Mouse (Mus musculus) hindbrain, embryonic 13.5 days (tissue): ENCODE results near the gene Cebpa. TPM values are rescaled to one million over a fixed set of nuclear protein-coding genes. Genes with fewer than 3 reads are reported as not detected.

Source experiments
- ATAC-seq: fragments of 200-750 bp; cut with Nextera tagmentation; 2 replicates; pipeline ENCODE4 v1.8.0; 2017; ENCODE audit warnings: moderate TSS enrichment; ENCODE audit not compliant: low FRiP score
- H3K27ac ChIP-seq: fragments of 300-500 bp; sonication (generic); 2 replicates; pipeline ENCODE4 v1.5.1; 2015; ENCODE audit warnings: inconsistent platforms, mild to moderate bottlenecking, moderate library complexity
- H3K27me3 ChIP-seq: fragments of 300-500 bp; sonication (generic); 2 replicates; pipeline ENCODE4 v1.6.1; 2015; ENCODE audit warnings: mild to moderate bottlenecking, inconsistent platforms
- H3K36me3 ChIP-seq: fragments of 300-500 bp; sonication (generic); 2 replicates; pipeline ENCODE4 v1.6.1; 2015; ENCODE audit warnings: mild to moderate bottlenecking, inconsistent platforms
- H3K4me1 ChIP-seq: fragments of 300-500 bp; sonication (generic); replicated peaks from 2 replicates; pipeline ENCODE4 v1.6.1; 2015; ENCODE audit warnings: inconsistent platforms
- H3K4me2 ChIP-seq: fragments of 300-500 bp; sonication (generic); 2 replicates; pipeline ENCODE4 v1.6.1; 2015; ENCODE audit warnings: inconsistent platforms, mild to moderate bottlenecking, moderate library complexity
- H3K4me3 ChIP-seq: fragments of 300-500 bp; sonication (generic); 2 replicates; pipeline ENCODE4 v1.5.1; 2015; ENCODE audit warnings: mild to moderate bottlenecking, inconsistent platforms
- H3K9ac ChIP-seq: fragments of 300-500 bp; sonication (generic); 2 replicates; pipeline ENCODE4 v1.6.1; 2015; ENCODE audit warnings: mild to moderate bottlenecking, inconsistent platforms
- H3K9me3 ChIP-seq: fragments of 300-500 bp; sonication (generic); 2 replicates; pipeline ENCODE4 v1.6.1; 2016; ENCODE audit warnings: inconsistent platforms
- WGBS: fragments of 180-500 bp; shearing (Covaris S2); methylation state at CpG from one replicate; pipeline ENCODE4 v1.1.7; 2015; 5-methylcytosine and 5-hydroxymethylcytosine counted together
- polyA plus RNA-seq: library from polyadenylated mRNA; unstranded; fragments of >200 nt; fragmentation: Nextera tagmentation; extraction: Ambion mirVana; gene quantifications from 2 replicates; pipeline ENCODE4 v1.2.1, GENCODE M21; 2015

Cebpa gene
- polyA plus RNA-seq, 1 experiment from 2014 or later: 0.60 TPM

GRCm38 (mm10) chr7:35122401-35123320 is 3.6 kb downstream of the Cebpa start:
- H3K27me3 ChIP-seq: peaks cover 68% of the 10 kb centered on the region

GRCm38 (mm10) chr7:35123431-35123953 is 4.4 kb downstream of the Cebpa start:
- Histone ChIP-seq H3K27me3 (peaks cover 60% of the 10 kb centered on the region), H3K4me3 (no peak overlapping the region), H3K9me3 (no peaks in the 10 kb centered on the region), H3K36me3 (no peaks in the 10 kb centered on the region), H3K4me1 (peaks cover 34% of the 10 kb centered on the region), H3K27ac (no peak overlapping the region), H3K9ac (no peak overlapping the region), H3K4me2 (no peak overlapping the region)
- ATAC-seq: no peak
- WGBS: 39% methylated on average over 10 of the region's 10 CpGs

More at GRCm38 (mm10) chr7:35122401-35123320, 3.6 kb downstream of the Cebpa start:
- Histone ChIP-seq H3K27ac (no peak overlapping the region), H3K36me3 (no peaks in the 10 kb centered on the region), H3K9me3 (no peaks in the 10 kb centered on the region), H3K9ac (no peak overlapping the region), H3K4me3 (no peak overlapping the region), H3K4me2 (no peak overlapping the region), H3K4me1 (peaks cover 43% of the 10 kb centered on the region)
- no peak for ATAC-seq
- 68% methylated on average over 10 of the region's 10 CpGs for WGBS

DNA sequence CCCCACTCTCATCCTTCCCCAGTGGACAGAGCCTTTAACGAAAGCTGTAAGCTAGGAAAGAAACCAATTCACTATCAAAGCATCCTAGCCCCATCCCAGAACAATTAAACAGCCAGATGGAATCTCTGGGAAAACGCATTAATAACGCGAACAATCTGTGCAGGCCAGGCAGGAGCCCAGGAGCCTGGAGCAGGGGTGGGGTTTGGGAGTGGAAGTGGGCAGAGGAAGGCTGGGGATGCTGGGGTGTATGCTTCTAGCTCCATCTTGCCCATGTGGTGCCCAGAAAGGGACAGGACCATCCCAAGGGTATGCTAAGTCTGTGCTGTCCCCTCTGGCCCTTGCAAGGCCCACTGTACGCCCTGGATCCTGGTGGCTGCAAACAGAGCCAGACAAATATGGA is 5.1 kb downstream of the Cebpa start:
- peaks cover 30% of the 10 kb centered on the region for H3K4me1 ChIP-seq
- H3K27me3 ChIP-seq: peaks cover 64% of the 10 kb centered on the region
- 45% methylated on average over 5 of the region's 5 CpGs for WGBS
- H3K9ac ChIP-seq: no peak overlapping the region
- no peak overlapping the region for H3K27ac ChIP-seq
- no peaks in the 10 kb centered on the region for H3K9me3 ChIP-seq
- ATAC-seq: no peak
- no peaks in the 10 kb centered on the region for H3K36me3 ChIP-seq
- H3K4me2 ChIP-seq: no peak overlapping the region
- H3K4me3 ChIP-seq: no peak overlapping the region

- Histone ChIP-seq H3K4me2 (no peak overlapping the region), H3K36me3 (no peaks in the 10 kb centered on the region), H3K4me3 (no peak overlapping the region), H3K9me3 (no peaks in the 10 kb centered on the region), H3K27ac (no peak overlapping the region), H3K4me1 (peaks cover 28% of the 10 kb centered on the region), H3K27me3 (peaks cover 63% of the 10 kb centered on the region), H3K9ac (no peak overlapping the region)
- 62% methylated on average over 6 of the region's 6 CpGs for WGBS
- ATAC-seq: no peak
These were observed 5.7 kb downstream of the Cebpa start for GRCm38 (mm10) chr7:35124745-35125144.

- H3K4me1 ChIP-seq: peaks cover 17% of the 10 kb centered on the region
- no peaks in the 10 kb centered on the region for H3K36me3 ChIP-seq
- no peak for ATAC-seq
- H3K4me3 ChIP-seq: no peak overlapping the region
- no peak overlapping the region for H3K4me2 ChIP-seq
- no peak overlapping the region for H3K9ac ChIP-seq
- no peaks in the 10 kb centered on the region for H3K9me3 ChIP-seq
- H3K27ac ChIP-seq: no peak overlapping the region
- peaks cover 55% of the 10 kb centered on the region for H3K27me3 ChIP-seq
- 86% methylated on average over 5 of the region's 5 CpGs for WGBS
These were observed 6.9 kb downstream of the Cebpa start for GRCm38 (mm10) chr7:35125971-35126370.

- no peak overlapping the region for H3K27ac ChIP-seq
- H3K27me3 ChIP-seq: peaks cover 44% of the 10 kb centered on the region
- H3K36me3 ChIP-seq: no peaks in the 10 kb centered on the region
- 66% methylated on average over 10 of the region's 10 CpGs for WGBS
- no peak overlapping the region for H3K9ac ChIP-seq
- H3K4me1 ChIP-seq: peaks cover 17% of the 10 kb centered on the region
- H3K9me3 ChIP-seq: no peaks in the 10 kb centered on the region
- no peak overlapping the region for H3K4me2 ChIP-seq
- ATAC-seq: no peak
- H3K4me3 ChIP-seq: no peak overlapping the region
These were observed 7.9 kb downstream of the Cebpa start for GRCm38 (mm10) chr7:35127001-35127400.

GRCm38 (mm10) chr7:35127721-35128120 is 8.6 kb downstream of the Cebpa start:
- ATAC-seq: no peak
- WGBS: 49% methylated on average over 6 of the region's 6 CpGs
- no peak overlapping the region for H3K9ac ChIP-seq

GRCm38 (mm10) chr7:35128677-35129567 is 9.8 kb downstream of the Cebpa start:
- 68% methylated on average over 17 of the region's 17 CpGs for whole genome bisulfite sequencing
- no peak overlapping the region for H3K4me2 ChIP-seq
- no peak overlapping the region; the same call in 1 of the 2 replicates for H3K9ac ChIP-seq
- no peaks in the 10 kb centered on the region for H3K9me3 ChIP-seq
- H3K27ac ChIP-seq: no peak overlapping the region
- H3K36me3 ChIP-seq: no peaks in the 10 kb centered on the region
- peaks cover 25% of the 10 kb centered on the region for H3K27me3 ChIP-seq
- H3K4me1 ChIP-seq: peaks cover 9% of the 10 kb centered on the region
- ATAC-seq: no peak
- H3K4me3 ChIP-seq: no peak overlapping the region

More at GRCm38 (mm10) chr7:35127721-35128120, 8.6 kb downstream of the Cebpa start:
- no peaks in the 10 kb centered on the region for H3K36me3 ChIP-seq
- peaks cover 17% of the 10 kb centered on the region for H3K4me1 ChIP-seq
- H3K4me2 ChIP-seq: no peak overlapping the region
- no peaks in the 10 kb centered on the region for H3K9me3 ChIP-seq
- H3K4me3 ChIP-seq: no peak overlapping the region
- no peak overlapping the region for H3K27ac ChIP-seq
- H3K27me3 ChIP-seq: peaks cover 37% of the 10 kb centered on the region

GRCm38 (mm10) chr7:35130059-35130738 is 11.1 kb downstream of the Cebpa start:
- H3K4me2 ChIP-seq: no peak overlapping the region
- no peak overlapping the region for H3K4me3 ChIP-seq
- no peak for ATAC-seq
- 84% methylated on average over 13 of the region's 13 CpGs for WGBS
- no peaks in the 10 kb centered on the region for H3K9me3 ChIP-seq
- H3K27ac ChIP-seq: no peak overlapping the region
- H3K4me1 ChIP-seq: peaks cover 12% of the 10 kb centered on the region
- H3K9ac ChIP-seq: no peak overlapping the region
- no peaks in the 10 kb centered on the region for H3K36me3 ChIP-seq
- peaks cover 23% of the 10 kb centered on the region; the same call in 1 of the 2 replicates for H3K27me3 ChIP-seq

DNA sequence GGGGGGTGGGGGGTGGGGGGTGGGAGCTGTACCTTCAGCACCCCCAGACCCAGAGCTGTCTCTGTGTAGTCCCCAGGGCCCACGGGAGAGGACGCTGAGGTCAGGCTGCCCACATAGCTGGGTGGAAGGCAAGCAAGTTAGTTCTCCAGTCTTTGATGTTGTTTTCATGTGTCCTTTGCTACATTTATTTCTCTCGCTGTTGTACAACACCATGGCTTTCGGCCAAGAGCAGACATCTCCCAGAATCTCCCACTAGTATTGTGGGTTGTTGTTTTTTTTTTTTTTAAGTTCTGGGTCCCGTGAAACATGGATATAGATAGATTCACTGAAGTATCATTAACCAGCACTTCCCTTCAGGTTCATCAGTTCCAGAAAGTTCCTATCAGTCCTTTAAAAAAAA is 11.8 kb downstream of the Cebpa start:
- Histone ChIP-seq H3K4me1 (peaks cover 12% of the 10 kb centered on the region), H3K9me3 (no peaks in the 10 kb centered on the region), H3K4me3 (no peak overlapping the region), H3K27ac (no peak overlapping the region), H3K9ac (no peak overlapping the region), H3K4me2 (no peak overlapping the region), H3K36me3 (no peaks in the 10 kb centered on the region), H3K27me3 (peaks cover 27% of the 10 kb centered on the region; the same call in 1 of the 2 replicates)
- ATAC-seq: no peak
- WGBS: 91% methylated on average over 5 of the region's 5 CpGs

GRCm38 (mm10) chr7:35131601-35132000 is 12.5 kb downstream of the Cebpa start:
- H3K36me3 ChIP-seq: no peaks in the 10 kb centered on the region
- no peak for ATAC-seq
- peaks cover 21% of the 10 kb centered on the region; the same call in 1 of the 2 replicates for H3K27me3 ChIP-seq
- H3K4me2 ChIP-seq: no peak overlapping the region
- peaks cover 12% of the 10 kb centered on the region for H3K4me1 ChIP-seq
- no peak overlapping the region for H3K9ac ChIP-seq
- WGBS: 95% methylated on average over 9 of the region's 9 CpGs
- no peaks in the 10 kb centered on the region for H3K9me3 ChIP-seq
- H3K27ac ChIP-seq: no peak overlapping the region
- H3K4me3 ChIP-seq: no peak overlapping the region
